Mouse (Mus musculus): ENCODE measurements at regions not wholly inside any gene's neighbourhood (a gene's known extent, or its start where the extent isn't known, plus 50 kb on each side); places are given as distances from the start of the nearest gene placed in this dataset.

GRCm38 (mm10) chr8:31036892-31037291 is 2391.6 kb upstream of the 5930422O12Rik start:
- WGBS: 55% methylated on average over 2 of the region's 2 CpGs
- no peak overlapping the region for H3K4me2 ChIP-seq (ENCODE audit: low read depth, low read length)
- no peak overlapping the region for H3K9ac ChIP-seq (replicated peaks; ENCODE audit: low read depth, low read length)
- no peak overlapping the region for H3K4me3 ChIP-seq (ENCODE audit: low read depth, low read length)
- H3K36me3 ChIP-seq (ENCODE audit: control insufficient read depth, insufficient read depth, low read length): no peaks in the 10 kb centered on the region
- no peaks in the 10 kb centered on the region for H3K27me3 ChIP-seq (ENCODE audit: control insufficient read depth, insufficient read depth, low read length)
- peaks cover 5% of the 10 kb centered on the region; the same call in 1 of the 2 replicates for H3K4me1 ChIP-seq (ENCODE audit: control insufficient read depth, insufficient read depth, low read length)
- H3K27ac ChIP-seq (ENCODE audit: low read depth, low read length): no peak overlapping the region
- H3K9me3 ChIP-seq (ENCODE audit: control insufficient read depth, low read length): no peaks in the 10 kb centered on the region
- no peak for ATAC-seq (ENCODE audit: low read depth)

All from neural tube, embryonic 14.5 days (tissue).